Mouse (Mus musculus) MEL (cell line): ENCODE results near the gene Riok1. TPM values are rescaled to one million over a fixed set of nuclear protein-coding genes. Genes with fewer than 3 reads are reported as not detected.
A peak's percentile ranks its signal among the peaks of the same experiment; 100 is the strongest.

Experiments
- DNase-seq: peaks from one replicate; pipeline ENCODE4 v3.0.0; 2011; ENCODE audit warnings: low read depth, low spot score
- H3K27ac ChIP-seq: 2 replicates; pipeline ENCODE4 v1.5.1; 2012; ENCODE audit warnings: low read depth, mild to moderate bottlenecking, control low read depth, low read length, moderate library complexity; ENCODE audit not compliant: control insufficient read depth
- H3K27me3 ChIP-seq, 2 experiments: fragments of 150-350 bp in 1 of 2; sonication (generic) in 1 of 2; 2 replicates each; pipeline ENCODE4 v1.6.1; 2012; ENCODE audit warnings: low read length in 2 of 2, mild to moderate bottlenecking in 2 of 2, improper control_type of control experiment in 1 of 2, moderate library complexity in 1 of 2; ENCODE audit not compliant: insufficient read depth in 2 of 2, control insufficient read depth in 1 of 2
- H3K36me3 ChIP-seq, 2 experiments: 2 replicates each; pipeline ENCODE4 v1.6.1; 2012 to 2014; ENCODE audit warnings: low read length in 2 of 2, improper control_type of control experiment in 1 of 2, inconsistent platforms in 1 of 2, mild to moderate bottlenecking in 1 of 2; ENCODE audit not compliant: insufficient read depth in 2 of 2, control insufficient read depth in 1 of 2
- H3K4me1 ChIP-seq, 2 experiments: fragments of 150-350 bp in 1 of 2; sonication (generic) in 1 of 2; 2 replicates each; pipeline ENCODE4 v1.6.1; 2012; ENCODE audit warnings: low read length in 2 of 2, improper control_type of control experiment in 1 of 2, mild to moderate bottlenecking in 1 of 2; ENCODE audit not compliant: insufficient read depth in 2 of 2, control insufficient read depth in 1 of 2
- H3K4me3 ChIP-seq, 2 experiments: fragments of 150-350 bp in 1 of 2; sonication (generic) in 1 of 2; 2 replicates each; pipeline ENCODE4 v1.5.1; 2012; ENCODE audit warnings: low read depth in 2 of 2, low read length in 2 of 2, mild to moderate bottlenecking in 2 of 2, moderate library complexity in 2 of 2, control low read depth in 1 of 2, improper control_type of control experiment in 1 of 2; ENCODE audit not compliant: control insufficient read depth in 1 of 2, insufficient read depth in 1 of 2
- H3K79me2 ChIP-seq: 2 replicates; pipeline ENCODE4 v1.6.1; 2012; ENCODE audit warnings: mild to moderate bottlenecking, low read length, moderate library complexity; ENCODE audit not compliant: control insufficient read depth, poor library complexity, insufficient read depth
- H3K9ac ChIP-seq: 2 replicates; pipeline ENCODE4 v1.6.1; 2012; ENCODE audit warnings: low read depth, mild to moderate bottlenecking, control low read depth, low read length, moderate library complexity; ENCODE audit not compliant: control insufficient read depth, poor library complexity, severe bottlenecking
- H3K9me3 ChIP-seq: fragments of 150-350 bp; sonication (generic); replicated peaks from 2 replicates; pipeline ENCODE4 v1.6.1; 2012; ENCODE audit warnings: mild to moderate bottlenecking, low read length, improper control_type of control experiment, moderate library complexity; ENCODE audit not compliant: insufficient read depth
- CHD2 ChIP-seq: IDR thresholded peaks from 2 replicates; pipeline ENCODE4 v1.6.1; 2011; ENCODE audit warnings: low read length, improper control_type of control experiment
- CTCF ChIP-seq, 3 experiments: IDR thresholded peaks in 2 of 3; conservative IDR thresholded peaks in 1 of 3; 2 replicates each; pipeline ENCODE4 v1.5.1; 2011 to 2012; ENCODE audit warnings: low read length in 3 of 3, low read depth in 2 of 3, mild to moderate bottlenecking in 2 of 3, improper control_type of control experiment in 1 of 3, inconsistent platforms in 1 of 3, mixed read lengths in 1 of 3, moderate library complexity in 1 of 3; ENCODE audit not compliant: control insufficient read depth in 1 of 3, insufficient read depth in 1 of 3, poor library complexity in 1 of 3, severe bottlenecking in 1 of 3
- E2F4 ChIP-seq: IDR thresholded peaks from 2 replicates; pipeline ENCODE4 v1.6.1; 2011; ENCODE audit warnings: low read depth, low read length, improper control_type of control experiment, borderline replicate concordance
- ELF1 ChIP-seq: IDR thresholded peaks from 2 replicates; pipeline ENCODE4 v1.6.1; 2014; ENCODE audit warnings: low read depth, mild to moderate bottlenecking, inconsistent platforms, low read length, improper control_type of control experiment, moderate library complexity
- EP300 ChIP-seq, 2 experiments: IDR thresholded peaks; 2 replicates each; pipeline ENCODE4 v1.6.1; 2011; ENCODE audit warnings: improper control_type of control experiment in 2 of 2, low read length in 2 of 2, low read depth in 1 of 2, mild to moderate bottlenecking in 1 of 2
- ETS1 ChIP-seq: IDR thresholded peaks from 2 replicates; pipeline ENCODE4 v1.6.1; 2012; ENCODE audit warnings: low read depth, mild to moderate bottlenecking, inconsistent platforms, low read length, improper control_type of control experiment, moderate library complexity
- GABPA ChIP-seq: IDR thresholded peaks from 2 replicates; pipeline ENCODE4 v1.6.1; 2012; ENCODE audit warnings: low read depth, mild to moderate bottlenecking, inconsistent platforms, low read length, improper control_type of control experiment, moderate library complexity
- GATA1 ChIP-seq: IDR thresholded peaks from 2 replicates; pipeline ENCODE4 v1.6.1; 2011; ENCODE audit warnings: low read depth, low read length, improper control_type of control experiment
- HCFC1 ChIP-seq: IDR thresholded peaks from 2 replicates; pipeline ENCODE4 v1.6.1; 2012; ENCODE audit warnings: low read depth, mild to moderate bottlenecking, inconsistent platforms, low read length, improper control_type of control experiment, moderate library complexity
- JUND ChIP-seq: IDR thresholded peaks from 2 replicates; pipeline ENCODE4 v1.6.1; 2011; ENCODE audit warnings: low read depth, mild to moderate bottlenecking, improper control_type of control experiment, low read length
- MEF2A ChIP-seq: IDR thresholded peaks from 2 replicates; pipeline ENCODE4 v1.6.1; 2014; ENCODE audit warnings: low read depth, mild to moderate bottlenecking, inconsistent platforms, low read length, improper control_type of control experiment; ENCODE audit not compliant: poor library complexity, insufficient replicate concordance, severe bottlenecking; ENCODE audit errors: extremely low read depth
- MXI1 ChIP-seq: IDR thresholded peaks from 2 replicates; pipeline ENCODE4 v1.6.1; 2011; ENCODE audit warnings: mild to moderate bottlenecking, low read depth, low read length, improper control_type of control experiment
- MYC ChIP-seq: IDR thresholded peaks from 2 replicates; pipeline ENCODE4 v1.6.1; 2011; ENCODE audit warnings: low read depth, mild to moderate bottlenecking, low read length, improper control_type of control experiment, moderate library complexity
- POLR2AphosphoS2 ChIP-seq: IDR thresholded peaks from 2 replicates; pipeline ENCODE4 v1.6.1; 2011; ENCODE audit warnings: low read length, improper control_type of control experiment
- RAD21 ChIP-seq: IDR thresholded peaks from 2 replicates; pipeline ENCODE4 v1.6.1; 2011; ENCODE audit warnings: mild to moderate bottlenecking, low read depth, low read length, improper control_type of control experiment
- RCOR1 ChIP-seq: IDR thresholded peaks from 2 replicates; pipeline ENCODE4 v1.6.1; 2012; ENCODE audit warnings: low read depth, mild to moderate bottlenecking, inconsistent platforms, low read length, improper control_type of control experiment
- SIN3A ChIP-seq: IDR thresholded peaks from 2 replicates; pipeline ENCODE4 v1.6.1; 2012; ENCODE audit warnings: low read length, improper control_type of control experiment, inconsistent platforms
- TAL1 ChIP-seq: IDR thresholded peaks from 2 replicates; pipeline ENCODE4 v1.6.1; 2012; ENCODE audit warnings: mild to moderate bottlenecking, inconsistent platforms, low read length, moderate library complexity, mixed read lengths
- USF1 ChIP-seq: IDR thresholded peaks from 2 replicates; pipeline ENCODE4 v1.6.1; 2014; ENCODE audit warnings: low read depth, mild to moderate bottlenecking, inconsistent platforms, low read length, improper control_type of control experiment, moderate library complexity
- ZC3H11A ChIP-seq: IDR thresholded peaks from 2 replicates; pipeline ENCODE4 v1.6.1; 2012; ENCODE audit warnings: low read depth, mild to moderate bottlenecking, inconsistent platforms, low read length, improper control_type of control experiment
- ZMIZ1 ChIP-seq: IDR thresholded peaks from 2 replicates; pipeline ENCODE4 v1.6.1; 2012; ENCODE audit warnings: low read depth, mild to moderate bottlenecking, inconsistent platforms, low read length, improper control_type of control experiment, moderate library complexity
- polyA plus RNA-seq, 2 experiments: library from polyadenylated mRNA; stranded (reverse) in 1 of 2; unstranded in 1 of 2; fragments of >175 nt in 1 of 2; fragments of >200 nt in 1 of 2; gene quantifications; 2 replicates each; pipeline versions ENCODE4 v1.2.1 to v1.2.4; 2012; ENCODE audit warnings: low replicate concordance in 2 of 2, low read depth in 1 of 2; ENCODE audit not compliant: insufficient read length in 2 of 2, insufficient read depth in 1 of 2, missing spikeins in 1 of 2
- total RNA-seq: library from RNA; depleted of rRNA; stranded (reverse); fragments of 300-350 nt; gene quantifications from 2 replicates; pipeline ENCODE4 v1.2.3, GENCODE M21; 2012

Riok1 gene
- total and polyA plus RNA-seq, 3 experiments, result 40.5 to 43.7 TPM; not detected in 1

GRCm38 (mm10) chr13:38027618-38028248, 9.1 kb upstream of the Riok1 start:
- peak; percentile 68 for DNase-seq
- no peaks in the 10 kb centered on the region for H3K27me3 ChIP-seq
- peak overlapping the region in 1 of 2 experiments; percentile 60; a peak in 2 of 4 replicates for H3K4me3 ChIP-seq
- H3K9ac ChIP-seq, result peak overlapping the region; percentile 39
- H3K79me2 ChIP-seq, result no peaks in the 10 kb centered on the region
- peaks cover 0 to 14% of the 10 kb centered on the region in 2 experiments; a peak in 2 of 4 replicates for H3K36me3 ChIP-seq
- H3K9me3 ChIP-seq, result no peaks in the 10 kb centered on the region
- peaks cover 3 to 4% of the 10 kb centered on the region in 2 experiments; a peak in 3 of 4 replicates for H3K4me1 ChIP-seq
- peak overlapping the region; percentile 43 for H3K27ac ChIP-seq
- TF ChIP-seq ETS1, result 0 out of 2 replicates have a peak, but pooled peaks have one; percentile 39
- 0 out of 2 replicates have a peak, but pooled peaks have one; percentile 10 for TF ChIP-seq HCFC1
- no peak for TF ChIP-seq GATA1
- TF ChIP-seq TAL1, result no peak
- TF ChIP-seq SIN3A, result peak; percentile 44; the same call in 1 of the 2 replicates
- no peak for TF ChIP-seq CTCF (IDR thresholded peaks at IDR 0.05 in 2 of 3, conservative IDR thresholded peaks at IDR 0.05 in 1 of 3; ENCODE audit: control insufficient read depth in 1 of 3, insufficient read depth in 1 of 3, low read depth in 2 of 3, low read length in 3 of 3, poor library complexity in 1 of 3, severe bottlenecking in 1 of 3)
- TF ChIP-seq MXI1, result no peak
- no peak for TF ChIP-seq JUND
- TF ChIP-seq MYC, result no peak
- 0 out of 2 replicates have a peak, but pooled peaks have one; percentile 5 for TF ChIP-seq ZC3H11A
- no peak for TF ChIP-seq ZMIZ1
- no peak for TF ChIP-seq GABPA
- no peak for TF ChIP-seq E2F4
- peak; percentile 40; the same call in 1 of the 2 replicates for TF ChIP-seq RCOR1
- no peak for TF ChIP-seq RAD21
- TF ChIP-seq EP300 (IDR thresholded peaks at IDR 0.05; ENCODE audit: low read depth in 1 of 2, low read length in 2 of 2), result peak in 1 of 2 experiments; percentile 30; a peak in 1 of 4 replicates
- TF ChIP-seq CHD2, result no peak
- TF ChIP-seq ELF1, result no peak
- peak; percentile 83; the same call in 1 of the 2 replicates for TF ChIP-seq MEF2A

- Histone ChIP-seq H3K4me1 (peaks cover 3 to 4% of the 10 kb centered on the region in 2 experiments; a peak in 3 of 4 replicates), H3K79me2 (no peaks in the 10 kb centered on the region), H3K27ac (peak overlapping the region; percentile 43), H3K9me3 (no peaks in the 10 kb centered on the region), H3K4me3 (peak overlapping the region in 1 of 2 experiments; percentile 60; a peak in 2 of 4 replicates), H3K36me3 (peaks cover 0 to 14% of the 10 kb centered on the region in 2 experiments; a peak in 2 of 4 replicates), H3K9ac (peak overlapping the region; percentile 39), H3K27me3 (no peaks in the 10 kb centered on the region)
- 0 out of 2 replicates have a peak, but pooled peaks have one; percentile 7 for TF ChIP-seq USF1
- no peak for TF ChIP-seq EP300 (IDR thresholded peaks at IDR 0.05; ENCODE audit: low read depth in 1 of 2, low read length in 2 of 2)
- TF ChIP-seq POLR2AphosphoS2, result no peak
- DNase-seq, result no peak
Measured at GRCm38 (mm10) chr13:38028407-38028806, 8.4 kb upstream of the Riok1 start.
